Mouse (Mus musculus): ENCODE measurements around the gene Mgam. TPM values are rescaled to one million over a fixed set of nuclear protein-coding genes. Genes with fewer than 3 reads are reported as not detected.
"Not testable (repeated sequence)": the region's sequence is repeated elsewhere in the genome, so short reads cannot be mapped to it uniquely, and the experiment has no call there.

Mgam gene
- 1 to 10 TPM in 1 of 2 experiments, under 1 TPM in 1; 0.31 to 1.9 TPM for total RNA-seq (2021)
- 0.09 and 0.38 TPM in 2 replicates for polyA plus RNA-seq (2012; rRNA removed)
- long read RNA-seq: 0 reads

GRCm38 (mm10) chr6:40628406-40629000 is at the start of gene Mgam:
Gene Mgam, plus strand, starts transcription at chr6:40628831.
- no peak for DNase-seq

- no peak for DNase-seq
Measured at GRCm38 (mm10) chr6:40584336-40584735, 44.3 kb upstream of the Mgam start.

DNA sequence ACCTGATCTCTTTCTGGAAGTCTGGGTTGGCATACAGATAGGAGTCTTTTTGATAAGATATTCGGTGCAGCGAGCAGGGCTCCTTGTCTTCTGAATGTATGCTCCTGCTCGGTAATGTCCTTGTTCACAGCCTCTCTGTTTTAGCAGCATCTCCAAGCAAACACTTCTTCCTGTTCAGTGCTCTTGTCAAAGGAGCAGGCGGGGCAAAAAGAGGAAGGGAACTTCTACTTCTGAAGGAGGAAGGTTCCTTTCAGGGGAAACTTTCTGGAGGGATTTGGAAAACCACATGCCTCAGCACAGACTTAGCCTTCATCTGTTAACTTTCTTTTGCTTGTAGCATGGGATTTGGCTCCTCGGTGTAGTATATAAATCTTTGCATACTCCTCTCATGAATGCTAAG is 43.0 kb upstream of the Mgam start, which contains the start of gene Clec5a:
Clec5a (minus strand) TSS at position 177 of the 400 bp plus-strand sequence.
- no peak for DNase-seq

DNA sequence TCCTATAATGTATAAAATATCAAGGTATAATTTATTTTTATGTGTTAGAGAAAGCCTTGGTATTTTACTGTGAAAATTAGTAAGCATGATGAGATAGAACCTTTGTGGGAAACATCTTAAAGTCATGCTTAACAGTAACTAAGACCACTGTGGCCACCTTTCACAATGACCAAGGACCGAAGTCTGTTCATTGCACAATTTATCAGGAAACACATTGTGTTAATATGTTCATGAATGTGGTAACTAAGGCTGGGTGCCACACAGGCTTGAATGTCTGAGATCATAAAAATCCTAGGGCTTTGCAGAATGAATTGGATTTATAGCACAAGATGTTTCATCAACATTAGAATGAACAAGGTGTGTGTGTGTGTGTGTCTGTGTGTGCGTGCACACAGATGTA is 40.3 kb upstream of the Mgam start:
- DNase-seq: no peak

DNA sequence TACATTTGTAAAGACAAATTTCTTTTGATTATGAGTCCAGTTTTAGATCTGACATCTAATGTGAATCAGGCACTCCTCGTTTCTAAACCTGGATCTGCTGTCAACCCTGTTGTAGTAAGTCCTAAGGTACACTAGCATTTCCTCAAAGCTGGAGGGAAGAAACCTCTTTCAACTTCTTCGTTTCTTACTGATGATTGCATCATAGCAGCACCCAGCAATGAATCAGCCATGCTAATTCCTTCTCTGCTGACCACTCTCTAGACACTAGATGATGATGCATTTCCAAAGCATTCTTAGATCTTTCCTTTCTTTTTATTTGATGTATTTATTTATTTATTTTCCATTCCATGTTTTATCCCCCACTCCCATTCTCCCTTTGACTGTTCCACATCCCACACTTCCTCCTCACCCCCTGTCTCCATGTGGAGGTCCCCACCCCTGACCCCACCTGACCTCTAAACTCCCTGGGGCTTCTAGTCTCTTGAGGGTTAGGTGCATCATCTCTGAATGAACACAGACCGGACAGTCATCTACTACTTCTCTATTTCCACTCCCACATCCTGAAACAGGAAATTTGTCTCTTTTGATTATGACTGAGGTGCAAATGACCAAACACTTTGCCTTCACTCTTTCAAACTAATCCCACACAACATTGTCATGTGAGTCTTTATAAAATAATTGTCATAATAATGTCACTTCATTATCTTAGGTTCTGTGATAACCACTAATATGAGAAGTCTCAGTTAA is 33.7 kb upstream of the Mgam start:
- no peak for DNase-seq

- not testable (repeated sequence) for DNase-seq
Measured at GRCm38 (mm10) chr6:40598546-40598945, 30.1 kb upstream of the Mgam start.

- peak; percentile 68 for DNase-seq
Measured at GRCm38 (mm10) chr6:40607431-40607830, 21.2 kb upstream of the Mgam start.

DNA sequence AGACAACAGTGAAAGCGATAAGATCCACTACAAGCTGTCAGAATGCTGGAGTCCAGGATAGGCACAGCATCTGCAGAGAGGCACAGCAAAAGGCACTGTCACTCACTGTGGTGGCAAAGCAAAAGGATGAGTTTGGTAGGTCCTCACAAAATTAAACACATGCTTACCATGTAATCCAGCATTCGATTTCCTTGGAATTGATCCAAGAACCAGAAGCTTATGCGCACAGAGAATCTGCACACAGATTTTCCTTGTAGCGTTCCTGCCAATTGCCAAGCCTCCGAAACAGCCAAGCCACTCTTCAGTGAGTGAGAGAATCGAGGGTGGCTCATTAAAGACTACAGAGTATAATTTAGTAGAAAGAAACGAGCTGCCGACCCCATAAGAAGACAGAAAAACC is 18.4 kb upstream of the Mgam start:
- no peak for DNase-seq

DNA sequence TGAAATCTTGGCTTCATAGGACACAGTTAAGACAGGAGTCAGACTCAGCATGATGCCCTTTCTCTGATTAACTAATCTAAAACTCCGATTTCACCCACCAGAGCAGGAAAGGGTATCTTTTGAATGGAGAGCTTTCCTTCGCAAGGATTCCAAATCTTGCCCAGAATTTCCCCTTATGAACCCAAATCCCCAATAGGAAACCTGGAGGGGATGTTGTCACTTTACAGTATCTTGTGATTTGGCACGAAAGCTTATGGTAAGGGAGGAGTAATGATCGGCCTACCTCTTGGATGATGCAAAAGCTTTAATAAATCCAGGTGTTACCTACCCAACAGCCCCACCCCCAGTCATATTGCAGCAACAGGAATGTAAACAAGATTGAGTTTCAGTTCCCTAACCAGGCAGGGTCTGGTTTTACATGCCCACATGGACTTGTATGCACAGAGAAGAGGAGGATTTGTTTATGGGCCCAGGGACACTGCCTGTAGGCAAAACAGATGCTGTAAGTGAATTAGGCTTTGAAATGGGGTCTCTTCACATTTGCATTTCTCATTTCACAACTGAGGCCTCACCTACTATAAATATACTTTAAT is 15.3 kb upstream of the Mgam start, which contains the start of gene Tas2r138:
Tas2r138 (minus strand) TSS at position 51 of the 593 bp plus-strand sequence.
- DNase-seq: no peak

- DNase-seq: peak; percentile 73
Measured at GRCm38 (mm10) chr6:40617965-40618364, 10.7 kb upstream of the Mgam start.

GRCm38 (mm10) chr6:40626111-40626510 is 2.5 kb upstream of the Mgam start:
- no peak for DNase-seq

- DNase-seq: no peak
Measured at GRCm38 (mm10) chr6:40634640-40635071, 6.0 kb downstream of the Mgam start.

DNA sequence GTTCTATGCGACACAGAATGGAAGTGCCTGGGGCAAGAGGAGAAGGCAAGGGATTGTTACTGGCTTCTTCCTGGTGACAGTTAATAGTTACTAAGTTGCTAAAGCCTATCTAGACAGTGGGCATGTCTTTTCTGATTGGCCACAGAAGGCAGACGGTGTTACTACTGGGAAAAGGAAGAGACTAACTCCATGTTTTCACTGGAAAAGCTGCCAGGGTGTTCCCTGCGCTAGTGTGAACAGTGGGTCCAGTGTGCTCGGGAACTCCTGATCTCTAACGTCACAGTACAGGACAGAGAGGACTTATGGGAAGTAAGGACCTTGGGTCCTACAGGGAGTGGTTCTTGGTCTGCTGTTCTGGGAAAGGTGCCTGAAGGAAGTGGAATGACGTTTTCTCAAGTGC is 6.9 kb downstream of the Mgam start:
- DNase-seq: no peak

DNA sequence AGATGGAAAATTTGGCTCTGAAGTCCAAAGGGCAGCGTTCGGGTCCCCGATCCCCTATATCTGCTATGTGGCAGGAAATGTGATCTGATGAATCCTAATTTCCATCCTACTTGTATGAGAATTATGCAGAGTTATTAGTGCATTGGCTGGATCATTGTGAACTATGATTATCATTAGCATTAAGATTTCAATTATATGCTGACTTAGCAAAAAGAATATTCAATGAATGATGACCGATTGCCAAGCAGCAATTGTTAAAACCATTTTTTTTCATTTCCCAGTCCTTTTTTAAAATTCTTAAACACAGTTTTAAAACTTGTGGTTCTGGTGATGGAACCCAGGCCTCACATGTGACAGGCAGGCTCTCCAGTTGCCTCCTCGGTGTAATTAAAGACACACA is 9.1 kb downstream of the Mgam start:
- no peak for DNase-seq

GRCm38 (mm10) chr6:40640710-40641538 is 12.3 kb downstream of the Mgam start:
- no peak for DNase-seq

- DNase-seq: no peak
Measured at GRCm38 (mm10) chr6:40645701-40646100, 17.1 kb downstream of the Mgam start.

DNA sequence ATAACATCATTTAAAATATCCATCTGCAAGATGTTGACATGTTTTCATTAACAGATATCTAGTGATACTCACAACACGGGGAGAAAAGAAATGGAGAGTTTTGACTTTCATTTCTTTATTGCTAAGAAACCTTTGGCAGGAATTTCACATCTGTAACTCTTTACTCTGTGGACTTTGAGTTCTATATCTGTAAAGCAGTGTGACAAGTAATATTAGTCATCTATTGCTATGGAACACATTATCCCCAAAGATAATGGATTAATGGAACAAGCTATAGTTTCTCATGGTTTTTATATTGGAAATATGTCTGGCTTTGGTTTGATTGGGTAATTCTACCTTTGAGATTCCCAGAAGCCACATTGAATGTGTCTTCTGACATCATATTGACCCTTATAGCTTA is 22.3 kb downstream of the Mgam start:
- no peak for DNase-seq

GRCm38 (mm10) chr6:40660930-40661329 is 32.3 kb downstream of the Mgam start:
- no peak for DNase-seq

- DNase-seq: peak; percentile 56
Measured at GRCm38 (mm10) chr6:40689180-40689579, 60.5 kb downstream of the Mgam start.

- not testable (repeated sequence) for DNase-seq
Measured at GRCm38 (mm10) chr6:40692007-40692406, 63.4 kb downstream of the Mgam start.

DNA sequence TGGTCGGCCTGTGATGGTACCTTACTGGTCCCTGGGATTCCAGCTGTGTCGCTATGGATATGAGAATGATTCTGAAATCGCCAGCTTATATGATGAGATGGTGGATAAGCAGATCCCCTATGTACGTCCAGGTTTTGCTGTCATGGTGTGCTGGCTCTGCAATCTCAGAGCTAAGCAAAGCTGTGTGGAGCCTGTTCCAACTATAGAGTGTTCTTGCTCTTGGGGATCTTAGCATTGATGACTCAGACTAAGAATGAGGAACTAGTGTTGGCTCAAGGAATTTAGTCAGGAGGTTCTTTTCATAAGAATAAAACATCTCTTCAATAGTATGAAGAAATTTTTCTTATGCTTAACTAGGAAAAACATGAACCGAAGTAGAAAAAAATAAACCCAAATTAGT is 84.9 kb downstream of the Mgam start:
- DNase-seq: not testable (repeated sequence)

GRCm38 (mm10) chr6:40715705-40716104 is 87.1 kb downstream of the Mgam start:
- DNase-seq: no peak
